Mouse (Mus musculus) cerebellum, adult 11 months (tissue): ENCODE measurements at regions not wholly inside any gene's neighbourhood (a gene's known extent, or its start where the extent isn't known, plus 50 kb on each side); places are given as distances from the start of the nearest gene placed in this dataset.
A peak's percentile ranks its signal among the peaks of the same experiment; 100 is the strongest.
"Not testable (repeated sequence)": the region's sequence is repeated elsewhere in the genome, so short reads cannot be mapped to it uniquely, and the experiment has no call there.

Experiments used
- DNase-seq: peaks from one replicate; pipeline ENCODE4 v3.0.0; 2022

- DNase-seq = no peak
Observed at GRCm38 (mm10) chr8:39833251-39833650, 841.6 kb upstream of the Adam24 start.

GRCm38 (mm10) chr8:39846854-39847253, 828.0 kb upstream of the Adam24 start:
- DNase-seq = no peak

GRCm38 (mm10) chr8:39862544-39862943, 812.3 kb upstream of the Adam24 start:
- DNase-seq = no peak

GRCm38 (mm10) chr8:39902251-39902650, 772.6 kb upstream of the Adam24 start:
- DNase-seq = no peak

GRCm38 (mm10) chr8:39912926-39913325, 762.0 kb upstream of the Adam24 start:
- DNase-seq = no peak

GRCm38 (mm10) chr8:39921336-39921735, 753.5 kb upstream of the Adam24 start:
- DNase-seq = no peak

- DNase-seq = no peak
Observed at GRCm38 (mm10) chr8:39923741-39924140, 751.1 kb upstream of the Adam24 start.

- no peak for DNase-seq
Observed at GRCm38 (mm10) chr8:39950178-39950896, 724.5 kb upstream of the Adam24 start.

- DNase-seq = no peak
Observed at GRCm38 (mm10) chr8:39954497-39954896, 720.4 kb upstream of the Adam24 start.

GRCm38 (mm10) chr8:39954924-39955323, 720.0 kb upstream of the Adam24 start:
- DNase-seq = no peak

- DNase-seq = no peak
Observed at GRCm38 (mm10) chr8:40005207-40005837, 669.6 kb upstream of the Adam24 start.

GRCm38 (mm10) chr8:40019281-40019943, 655.5 kb upstream of the Adam24 start:
- DNase-seq = no peak

- no peak for DNase-seq
Observed at GRCm38 (mm10) chr8:40064145-40064544, 610.7 kb upstream of the Adam24 start.

- DNase-seq = no peak
Observed at GRCm38 (mm10) chr8:40071131-40071530, 603.7 kb upstream of the Adam24 start.

- not testable (repeated sequence) for DNase-seq
Observed at GRCm38 (mm10) chr8:40080976-40081375, 593.9 kb upstream of the Adam24 start.

GRCm38 (mm10) chr8:40084129-40084528, 590.7 kb upstream of the Adam24 start:
- DNase-seq = no peak

- DNase-seq = no peak
Observed at GRCm38 (mm10) chr8:40089377-40089776, 585.5 kb upstream of the Adam24 start.

GRCm38 (mm10) chr8:40124402-40124801, 550.5 kb upstream of the Adam24 start:
- no peak for DNase-seq

GRCm38 (mm10) chr8:40127141-40127540, 547.7 kb upstream of the Adam24 start:
- DNase-seq = no peak

GRCm38 (mm10) chr8:40132662-40133257, 542.1 kb upstream of the Adam24 start:
- DNase-seq = no peak

- DNase-seq = peak; percentile 54
Observed at GRCm38 (mm10) chr8:40150911-40151797, 523.7 kb upstream of the Adam24 start.

- no peak for DNase-seq
Observed at GRCm38 (mm10) chr8:40152451-40152850, 522.4 kb upstream of the Adam24 start.
